ENCODE assay signal across 12 mouse cellular contexts in genomic region chr10:9166017-9166416, GRCm38 (mm10).
DNase-seq lines count a peak whose midpoint lies in the region; ATAC-seq lines count a peak whose summit lies in the region.
"Had no signal": no experiment of that assay in that cellular context is flagged by ENCODE, and none has a peak within 500 bp of the region (broad histone marks: within the 10 kb centered on the region; RNA-seq: fewer than 3 reads in every experiment).

No protein-coding gene starts in this region.

- H3K9me3 ChIP-seq in embryonic facial prominence, embryonic 14.5 days (ENCODE audit: control insufficient read depth, low read length): no peaks in the 10 kb centered on the region
- H3K9me3 ChIP-seq in embryonic facial prominence, embryonic 10.5 days: peaks cover 7% of the 10 kb centered on the region; the same call in 1 of the 2 replicates
- H3K9me3 ChIP-seq in hindbrain, embryonic 14.5 days (ENCODE audit: control insufficient read depth, low read length): no peaks in the 10 kb centered on the region
- H3K9me3 ChIP-seq: heart, embryonic 10.5 days had no signal

- no peak overlapping the region for H3K27ac ChIP-seq in embryonic facial prominence, embryonic 14.5 days (replicated peaks; ENCODE audit: low read depth, low read length)
- H3K27ac ChIP-seq in embryonic facial prominence, embryonic 10.5 days (replicated peaks): no peak overlapping the region
- peak overlapping the region; percentile 56; the same call in 1 of the 2 replicates for H3K27ac ChIP-seq in hindbrain, embryonic 14.5 days
- H3K27ac ChIP-seq: heart, embryonic 10.5 days; kidney, postnatal 0 days had no signal

- H3K36me3 ChIP-seq in embryonic facial prominence, embryonic 14.5 days (ENCODE audit: control insufficient read depth, insufficient read depth, low read length): no peaks in the 10 kb centered on the region
- no peaks in the 10 kb centered on the region for H3K36me3 ChIP-seq in embryonic facial prominence, embryonic 10.5 days (replicated peaks)
- H3K36me3 ChIP-seq in hindbrain, embryonic 14.5 days (replicated peaks; ENCODE audit: control insufficient read depth, insufficient read depth): no peaks in the 10 kb centered on the region
- H3K36me3 ChIP-seq: heart, embryonic 10.5 days had no signal

- no peaks in the 10 kb centered on the region for H3K4me1 ChIP-seq in embryonic facial prominence, embryonic 14.5 days (ENCODE audit: control insufficient read depth, insufficient read depth, low read length)
- no peaks in the 10 kb centered on the region for H3K4me1 ChIP-seq in embryonic facial prominence, embryonic 10.5 days
- no peaks in the 10 kb centered on the region for H3K4me1 ChIP-seq in hindbrain, embryonic 14.5 days (replicated peaks; ENCODE audit: control insufficient read depth, insufficient read depth, low read length)
- H3K4me1 ChIP-seq: heart, embryonic 10.5 days had no signal

- DNase-seq in embryonic facial prominence, embryonic 14.5 days (ENCODE audit: low spot score): peak; percentile 23
- no peak for DNase-seq in embryonic facial prominence, embryonic 10.5 days (ENCODE audit: low spot score)
- DNase-seq in R1 (ENCODE audit: low read depth, low spot score): peak; percentile 50
- DNase-seq in hindbrain, embryonic 14.5 days (ENCODE audit: low spot score): no peak
- DNase-seq in layer of hippocampus, postnatal 36 days: peak; percentile 13 to 19
- DNase-seq in gastrocnemius, adult 18-20 months (ENCODE audit: low spot score): no peak
- DNase-seq in urinary bladder, adult 2 months (ENCODE audit: low spot score): no peak
- no peak for DNase-seq in natural killer cell, adult 2 months (ENCODE audit: low spot score in 2 of 2)
- DNase-seq: adrenal gland, postnatal 25 days; lung, postnatal 4 days had no signal

- ATAC-seq in embryonic facial prominence, embryonic 14.5 days (ENCODE audit: low read depth): no peak
- 0 out of 2 replicates have a peak, but pooled peaks have one; percentile 49 for ATAC-seq in hindbrain, embryonic 14.5 days (ENCODE audit: low FRiP score)

- H3K27me3 ChIP-seq in embryonic facial prominence, embryonic 14.5 days (replicated peaks; ENCODE audit: control insufficient read depth, insufficient read depth, low read length): no peaks in the 10 kb centered on the region
- H3K27me3 ChIP-seq in embryonic facial prominence, embryonic 10.5 days (replicated peaks; ENCODE audit: low read depth, poor library complexity, severe bottlenecking): no peaks in the 10 kb centered on the region
- no peaks in the 10 kb centered on the region for H3K27me3 ChIP-seq in hindbrain, embryonic 14.5 days (ENCODE audit: control insufficient read depth, insufficient read depth, low read length)

- H3K4me3 ChIP-seq in embryonic facial prominence, embryonic 14.5 days (ENCODE audit: low read depth, low read length): no peak overlapping the region
- H3K4me3 ChIP-seq in embryonic facial prominence, embryonic 10.5 days: no peak overlapping the region
- no peak overlapping the region for H3K4me3 ChIP-seq in hindbrain, embryonic 14.5 days (replicated peaks; ENCODE audit: low read length)
- H3K4me3 ChIP-seq: heart, embryonic 10.5 days had no signal

- 80% methylated on average over 12 of the region's 12 CpGs for WGBS in embryonic facial prominence, embryonic 14.5 days
- WGBS in embryonic facial prominence, embryonic 10.5 days: 85% methylated on average over 12 of the region's 12 CpGs
- WGBS in hindbrain, embryonic 14.5 days: 53% methylated on average over 12 of the region's 12 CpGs

- H3K9ac ChIP-seq in embryonic facial prominence, embryonic 14.5 days (ENCODE audit: low read depth, low read length): no peak overlapping the region
- H3K9ac ChIP-seq in hindbrain, embryonic 14.5 days: peak overlapping the region; percentile 14; the same call in 1 of the 2 replicates

- H3K4me2 ChIP-seq in embryonic facial prominence, embryonic 14.5 days (ENCODE audit: low read depth, low read length): no peak overlapping the region
- H3K4me2 ChIP-seq in hindbrain, embryonic 14.5 days (replicated peaks): peak overlapping the region; percentile 29

Comparison
In these comparisons a context has a peak if more than half of its experiments do, and no peak if none do; other contexts are left out.
1. DNase-seq: peak in embryonic facial prominence, embryonic 14.5 days (single experiment), R1 (single experiment) and layer of hippocampus, postnatal 36 days (2 of 2); none in embryonic facial prominence, embryonic 10.5 days (single experiment), hindbrain, embryonic 14.5 days (single experiment), gastrocnemius, adult 18-20 months (single experiment), urinary bladder, adult 2 months (single experiment) and natural killer cell, adult 2 months (0 of 2).